Mouse (Mus musculus): Measurements from ENCODE around the gene Nt5c2. TPM values are rescaled to one million over a fixed set of nuclear protein-coding genes. Genes with fewer than 3 reads are reported as not detected.

The Nt5c2 gene
- polyA plus RNA-seq, 1 experiment from 2014 or later: 106 TPM

GRCm38 (mm10) chr19:46957971-46958370, 57.0 kb downstream of the Nt5c2 start:
- Histone ChIP-seq H3K4me3 (ENCODE audit: low read depth, low read length) (no peak overlapping the region), H3K9me3 (ENCODE audit: control insufficient read depth, low read depth, low read length) (no peaks in the 10 kb centered on the region), H3K4me1 (ENCODE audit: control insufficient read depth, insufficient read depth, low read length) (peaks cover 23% of the 10 kb centered on the region), H3K27me3 (ENCODE audit: control insufficient read depth, insufficient read depth, low read length) (no peaks in the 10 kb centered on the region), H3K4me2 (replicated peaks; ENCODE audit: low read depth, low read length) (no peak overlapping the region), H3K36me3 (ENCODE audit: control insufficient read depth, insufficient read depth, low read length) (no peaks in the 10 kb centered on the region), H3K27ac (ENCODE audit: low read length) (no peak overlapping the region), H3K9ac (replicated peaks; ENCODE audit: low read depth, low read length) (no peak overlapping the region)
- ATAC-seq (ENCODE audit: insufficient number of reproducible peaks, insufficient read depth, low FRiP score, low read depth): no peak
- 81% methylated on average over 4 of the region's 4 CpGs for WGBS

- Histone ChIP-seq H3K4me2 (replicated peaks; ENCODE audit: low read depth, low read length) (no peak overlapping the region), H3K27me3 (ENCODE audit: control insufficient read depth, insufficient read depth, low read length) (no peaks in the 10 kb centered on the region), H3K9ac (replicated peaks; ENCODE audit: low read depth, low read length) (no peak overlapping the region), H3K36me3 (ENCODE audit: control insufficient read depth, insufficient read depth, low read length) (no peaks in the 10 kb centered on the region), H3K27ac (ENCODE audit: low read length) (no peak overlapping the region), H3K9me3 (ENCODE audit: control insufficient read depth, low read depth, low read length) (no peaks in the 10 kb centered on the region), H3K4me3 (ENCODE audit: low read depth, low read length) (no peak overlapping the region), H3K4me1 (ENCODE audit: control insufficient read depth, insufficient read depth, low read length) (peaks cover 23% of the 10 kb centered on the region)
- WGBS: 82% methylated on average over 5 of the region's 5 CpGs
- no peak for ATAC-seq (ENCODE audit: insufficient number of reproducible peaks, insufficient read depth, low FRiP score, low read depth)
Observed at GRCm38 (mm10) chr19:46957001-46957400, 58.0 kb downstream of the Nt5c2 start.

- no peaks in the 10 kb centered on the region for H3K9me3 ChIP-seq (ENCODE audit: control insufficient read depth, low read depth, low read length)
- H3K4me2 ChIP-seq (replicated peaks; ENCODE audit: low read depth, low read length): no peak overlapping the region
- WGBS: 47% methylated on average over 2 of the region's 2 CpGs
- no peaks in the 10 kb centered on the region for H3K27me3 ChIP-seq (ENCODE audit: control insufficient read depth, insufficient read depth, low read length)
- ATAC-seq (ENCODE audit: insufficient number of reproducible peaks, insufficient read depth, low FRiP score, low read depth): peak; percentile 53; the same call in 1 of the 2 replicates
- peak overlapping the region; percentile 15; the same call in 1 of the 2 replicates for H3K27ac ChIP-seq (ENCODE audit: low read length)
- H3K36me3 ChIP-seq (ENCODE audit: control insufficient read depth, insufficient read depth, low read length): no peaks in the 10 kb centered on the region
- peaks cover 23% of the 10 kb centered on the region for H3K4me1 ChIP-seq (ENCODE audit: control insufficient read depth, insufficient read depth, low read length)
- H3K9ac ChIP-seq (replicated peaks; ENCODE audit: low read depth, low read length): no peak overlapping the region
- H3K4me3 ChIP-seq (ENCODE audit: low read depth, low read length): no peak overlapping the region
Observed at GRCm38 (mm10) chr19:46956410-46956809, 58.5 kb downstream of the Nt5c2 start.

GRCm38 (mm10) chr19:46955630-46956029, 59.3 kb downstream of the Nt5c2 start:
- ATAC-seq (ENCODE audit: insufficient number of reproducible peaks, insufficient read depth, low FRiP score, low read depth): no peak
- H3K4me2 ChIP-seq (replicated peaks; ENCODE audit: low read depth, low read length): no peak overlapping the region
- no peaks in the 10 kb centered on the region for H3K9me3 ChIP-seq (ENCODE audit: control insufficient read depth, low read depth, low read length)
- peaks cover 19% of the 10 kb centered on the region for H3K4me1 ChIP-seq (ENCODE audit: control insufficient read depth, insufficient read depth, low read length)
- H3K4me3 ChIP-seq (ENCODE audit: low read depth, low read length): no peak overlapping the region
- no peak overlapping the region for H3K9ac ChIP-seq (replicated peaks; ENCODE audit: low read depth, low read length)
- 97% methylated on average over 4 of the region's 4 CpGs for WGBS
- H3K27ac ChIP-seq (ENCODE audit: low read length): no peak overlapping the region
- H3K36me3 ChIP-seq (ENCODE audit: control insufficient read depth, insufficient read depth, low read length): no peaks in the 10 kb centered on the region
- no peaks in the 10 kb centered on the region for H3K27me3 ChIP-seq (ENCODE audit: control insufficient read depth, insufficient read depth, low read length)

- Histone ChIP-seq H3K4me1 (ENCODE audit: control insufficient read depth, insufficient read depth, low read length) (no peaks in the 10 kb centered on the region), H3K27me3 (ENCODE audit: control insufficient read depth, insufficient read depth, low read length) (no peaks in the 10 kb centered on the region), H3K4me3 (ENCODE audit: low read depth, low read length) (no peak overlapping the region), H3K9me3 (ENCODE audit: control insufficient read depth, low read depth, low read length) (no peaks in the 10 kb centered on the region), H3K36me3 (ENCODE audit: control insufficient read depth, insufficient read depth, low read length) (peaks cover 13% of the 10 kb centered on the region; the same call in 1 of the 2 replicates), H3K27ac (ENCODE audit: low read length) (no peak overlapping the region), H3K4me2 (replicated peaks; ENCODE audit: low read depth, low read length) (no peak overlapping the region), H3K9ac (replicated peaks; ENCODE audit: low read depth, low read length) (no peak overlapping the region)
- 79% methylated on average over 3 of the region's 3 CpGs for WGBS
- ATAC-seq (ENCODE audit: insufficient number of reproducible peaks, insufficient read depth, low FRiP score, low read depth): no peak
Observed at GRCm38 (mm10) chr19:46953536-46953935, 61.4 kb downstream of the Nt5c2 start.

- H3K27me3 ChIP-seq (ENCODE audit: control insufficient read depth, insufficient read depth, low read length): no peaks in the 10 kb centered on the region
- no peak overlapping the region for H3K4me2 ChIP-seq (replicated peaks; ENCODE audit: low read depth, low read length)
- peaks cover 15% of the 10 kb centered on the region; the same call in 1 of the 2 replicates for H3K36me3 ChIP-seq (ENCODE audit: control insufficient read depth, insufficient read depth, low read length)
- H3K4me1 ChIP-seq (ENCODE audit: control insufficient read depth, insufficient read depth, low read length): no peaks in the 10 kb centered on the region
- no peak overlapping the region for H3K4me3 ChIP-seq (ENCODE audit: low read depth, low read length)
- WGBS: 77% methylated on average over 5 of the region's 5 CpGs
- no peaks in the 10 kb centered on the region for H3K9me3 ChIP-seq (ENCODE audit: control insufficient read depth, low read depth, low read length)
- no peak overlapping the region for H3K9ac ChIP-seq (replicated peaks; ENCODE audit: low read depth, low read length)
- H3K27ac ChIP-seq (ENCODE audit: low read length): no peak overlapping the region
- no peak for ATAC-seq (ENCODE audit: insufficient number of reproducible peaks, insufficient read depth, low FRiP score, low read depth)
Observed at GRCm38 (mm10) chr19:46952986-46953385, 62.0 kb downstream of the Nt5c2 start.

- Histone ChIP-seq H3K4me2 (replicated peaks; ENCODE audit: low read depth, low read length) (no peak overlapping the region), H3K4me1 (ENCODE audit: control insufficient read depth, insufficient read depth, low read length) (no peaks in the 10 kb centered on the region), H3K27me3 (ENCODE audit: control insufficient read depth, insufficient read depth, low read length) (no peaks in the 10 kb centered on the region), H3K9ac (replicated peaks; ENCODE audit: low read depth, low read length) (no peak overlapping the region), H3K36me3 (ENCODE audit: control insufficient read depth, insufficient read depth, low read length) (peaks cover 5% of the 10 kb centered on the region; the same call in 1 of the 2 replicates), H3K27ac (ENCODE audit: low read length) (no peak overlapping the region), H3K9me3 (ENCODE audit: control insufficient read depth, low read depth, low read length) (no peaks in the 10 kb centered on the region), H3K4me3 (ENCODE audit: low read depth, low read length) (no peak overlapping the region)
- no peak for ATAC-seq (ENCODE audit: insufficient number of reproducible peaks, insufficient read depth, low FRiP score, low read depth)
- WGBS: 89% methylated on average over 6 of the region's 6 CpGs
Observed at GRCm38 (mm10) chr19:46944341-46944740, 70.6 kb downstream of the Nt5c2 start.

GRCm38 (mm10) chr19:46937173-46937572, 77.8 kb downstream of the Nt5c2 start:
- no peaks in the 10 kb centered on the region for H3K27me3 ChIP-seq (ENCODE audit: control insufficient read depth, insufficient read depth, low read length)
- H3K9me3 ChIP-seq (ENCODE audit: control insufficient read depth, low read depth, low read length): no peaks in the 10 kb centered on the region
- peaks cover 12% of the 10 kb centered on the region; the same call in 1 of the 2 replicates for H3K4me1 ChIP-seq (ENCODE audit: control insufficient read depth, insufficient read depth, low read length)
- no peak overlapping the region for H3K4me3 ChIP-seq (ENCODE audit: low read depth, low read length)
- no peaks in the 10 kb centered on the region for H3K36me3 ChIP-seq (ENCODE audit: control insufficient read depth, insufficient read depth, low read length)
- WGBS: 38% methylated on average over 6 of the region's 6 CpGs
- peak overlapping the region; percentile 59; the same call in 1 of the 2 replicates for H3K27ac ChIP-seq (ENCODE audit: low read length)
- no peak overlapping the region for H3K9ac ChIP-seq (replicated peaks; ENCODE audit: low read depth, low read length)
- no peak for ATAC-seq (ENCODE audit: insufficient number of reproducible peaks, insufficient read depth, low FRiP score, low read depth)
- no peak overlapping the region for H3K4me2 ChIP-seq (replicated peaks; ENCODE audit: low read depth, low read length)

GRCm38 (mm10) chr19:46934025-46934424, 80.9 kb downstream of the Nt5c2 start:
- Histone ChIP-seq H3K27ac (ENCODE audit: low read length) (no peak overlapping the region), H3K36me3 (ENCODE audit: control insufficient read depth, insufficient read depth, low read length) (no peaks in the 10 kb centered on the region; the same call in 1 of the 2 replicates), H3K4me3 (ENCODE audit: low read depth, low read length) (no peak overlapping the region), H3K9ac (replicated peaks; ENCODE audit: low read depth, low read length) (no peak overlapping the region), H3K4me1 (ENCODE audit: control insufficient read depth, insufficient read depth, low read length) (peaks cover 12% of the 10 kb centered on the region; the same call in 1 of the 2 replicates), H3K9me3 (ENCODE audit: control insufficient read depth, low read depth, low read length) (no peaks in the 10 kb centered on the region), H3K27me3 (ENCODE audit: control insufficient read depth, insufficient read depth, low read length) (no peaks in the 10 kb centered on the region), H3K4me2 (replicated peaks; ENCODE audit: low read depth, low read length) (no peak overlapping the region)
- ATAC-seq (ENCODE audit: insufficient number of reproducible peaks, insufficient read depth, low FRiP score, low read depth): no peak
- WGBS: 78% methylated on average over 4 of the region's 4 CpGs
